Mouse (Mus musculus): ENCODE results near the gene Sdc4. TPM values are rescaled to one million over a fixed set of nuclear protein-coding genes. Genes with fewer than 3 reads are reported as not detected.

Gene Sdc4
- polyA plus RNA-seq, 1 experiment from 2014 or later: 138 TPM

GRCm38 (mm10) chr2:164435216-164436090 is 8.2 kb downstream of the Sdc4 start:
- Histone ChIP-seq H3K4me2 (ENCODE audit: low read depth, low read length) (peak overlapping the region; percentile 59), H3K4me1 (ENCODE audit: control insufficient read depth, insufficient read depth, low read length) (peaks cover 78% of the 10 kb centered on the region), H3K9ac (ENCODE audit: low read depth, low read length) (peak overlapping the region; percentile 63; the same call in 1 of the 2 replicates), H3K4me3 (ENCODE audit: low read length) (no peak overlapping the region), H3K36me3 (ENCODE audit: control insufficient read depth, insufficient read depth, low read length) (no peaks in the 10 kb centered on the region), H3K9me3 (ENCODE audit: control insufficient read depth, low read length) (no peaks in the 10 kb centered on the region), H3K27ac (ENCODE audit: low read length) (peak overlapping the region; percentile 95), H3K27me3 (replicated peaks; ENCODE audit: control insufficient read depth, insufficient read depth, low read length) (no peaks in the 10 kb centered on the region)
- WGBS: 25% methylated on average over 5 of the region's 5 CpGs
- no peak for ATAC-seq

GRCm38 (mm10) chr2:164434681-164435080 is 9.0 kb downstream of the Sdc4 start:
- no peak for ATAC-seq
- 0 out of 2 replicates have a peak overlapping the region, but pooled peaks have one; percentile 2 for H3K4me3 ChIP-seq (ENCODE audit: low read length)
- no peaks in the 10 kb centered on the region for H3K9me3 ChIP-seq (ENCODE audit: control insufficient read depth, low read length)
- H3K9ac ChIP-seq (ENCODE audit: low read depth, low read length): no peak overlapping the region
- 47% methylated on average over 3 of the region's 3 CpGs for WGBS
- peaks cover 77% of the 10 kb centered on the region for H3K4me1 ChIP-seq (ENCODE audit: control insufficient read depth, insufficient read depth, low read length)
- peak overlapping the region; percentile 95 for H3K27ac ChIP-seq (ENCODE audit: low read length)
- no peaks in the 10 kb centered on the region for H3K36me3 ChIP-seq (ENCODE audit: control insufficient read depth, insufficient read depth, low read length)
- H3K27me3 ChIP-seq (replicated peaks; ENCODE audit: control insufficient read depth, insufficient read depth, low read length): no peaks in the 10 kb centered on the region
- H3K4me2 ChIP-seq (ENCODE audit: low read depth, low read length): peak overlapping the region; percentile 59

- peaks cover 74% of the 10 kb centered on the region for H3K4me1 ChIP-seq (ENCODE audit: control insufficient read depth, insufficient read depth, low read length)
- H3K36me3 ChIP-seq (ENCODE audit: control insufficient read depth, insufficient read depth, low read length): peaks cover 5% of the 10 kb centered on the region; the same call in 1 of the 2 replicates
- 63% methylated on average over 9 of the region's 9 CpGs for WGBS
- peak overlapping the region; percentile 95 for H3K27ac ChIP-seq (ENCODE audit: low read length)
- ATAC-seq: no peak
- peak overlapping the region; percentile 60 for H3K4me2 ChIP-seq (ENCODE audit: low read depth, low read length)
- peak overlapping the region; percentile 69 for H3K9ac ChIP-seq (ENCODE audit: low read depth, low read length)
- peak overlapping the region; percentile 27 for H3K4me3 ChIP-seq (ENCODE audit: low read length)
- no peaks in the 10 kb centered on the region for H3K9me3 ChIP-seq (ENCODE audit: control insufficient read depth, low read length)
- H3K27me3 ChIP-seq (replicated peaks; ENCODE audit: control insufficient read depth, insufficient read depth, low read length): no peaks in the 10 kb centered on the region
These were observed 10.3 kb downstream of the Sdc4 start for GRCm38 (mm10) chr2:164433278-164433895.

GRCm38 (mm10) chr2:164432541-164433191 is 11.0 kb downstream of the Sdc4 start:
- no peaks in the 10 kb centered on the region for H3K9me3 ChIP-seq (ENCODE audit: control insufficient read depth, low read length)
- H3K4me1 ChIP-seq (ENCODE audit: control insufficient read depth, insufficient read depth, low read length): peaks cover 74% of the 10 kb centered on the region
- peaks cover 7% of the 10 kb centered on the region; the same call in 1 of the 2 replicates for H3K36me3 ChIP-seq (ENCODE audit: control insufficient read depth, insufficient read depth, low read length)
- H3K27ac ChIP-seq (ENCODE audit: low read length): peak overlapping the region; percentile 95
- H3K27me3 ChIP-seq (replicated peaks; ENCODE audit: control insufficient read depth, insufficient read depth, low read length): no peaks in the 10 kb centered on the region
- H3K4me3 ChIP-seq (ENCODE audit: low read length): peak overlapping the region; percentile 27
- ATAC-seq: 0 out of 2 replicates have a peak, but pooled peaks have one; percentile 4
- WGBS: 16% methylated on average over 22 of the region's 22 CpGs
- H3K9ac ChIP-seq (ENCODE audit: low read depth, low read length): peak overlapping the region; percentile 69
- peak overlapping the region; percentile 60 for H3K4me2 ChIP-seq (ENCODE audit: low read depth, low read length)

- Histone ChIP-seq H3K4me3 (ENCODE audit: low read length) (peak overlapping the region; percentile 27), H3K4me1 (ENCODE audit: control insufficient read depth, insufficient read depth, low read length) (peaks cover 73% of the 10 kb centered on the region)
These were observed 11.8 kb downstream of the Sdc4 start for GRCm38 (mm10) chr2:164431676-164432465.

GRCm38 (mm10) chr2:164430697-164431096 is 13.0 kb downstream of the Sdc4 start:
- Histone ChIP-seq H3K36me3 (ENCODE audit: control insufficient read depth, insufficient read depth, low read length) (peaks cover 11% of the 10 kb centered on the region), H3K27ac (ENCODE audit: low read length) (peak overlapping the region; percentile 64), H3K4me3 (ENCODE audit: low read length) (no peak overlapping the region), H3K27me3 (replicated peaks; ENCODE audit: control insufficient read depth, insufficient read depth, low read length) (no peaks in the 10 kb centered on the region), H3K4me2 (ENCODE audit: low read depth, low read length) (peak overlapping the region; percentile 2; the same call in 1 of the 2 replicates), H3K9me3 (ENCODE audit: control insufficient read depth, low read length) (no peaks in the 10 kb centered on the region), H3K9ac (ENCODE audit: low read depth, low read length) (peak overlapping the region; percentile 52; the same call in 1 of the 2 replicates), H3K4me1 (ENCODE audit: control insufficient read depth, insufficient read depth, low read length) (peaks cover 64% of the 10 kb centered on the region)
- 11% methylated on average over 7 of the region's 7 CpGs for WGBS
- no peak for ATAC-seq

More at GRCm38 (mm10) chr2:164431676-164432465, 11.8 kb downstream of the Sdc4 start:
- H3K9me3 ChIP-seq (ENCODE audit: control insufficient read depth, low read length): no peaks in the 10 kb centered on the region
- H3K9ac ChIP-seq (ENCODE audit: low read depth, low read length): peak overlapping the region; percentile 69
- H3K4me2 ChIP-seq (ENCODE audit: low read depth, low read length): peak overlapping the region; percentile 60
- WGBS: 39% methylated on average over 9 of the region's 9 CpGs
- peak overlapping the region; percentile 95 for H3K27ac ChIP-seq (ENCODE audit: low read length)
- H3K27me3 ChIP-seq (replicated peaks; ENCODE audit: control insufficient read depth, insufficient read depth, low read length): no peaks in the 10 kb centered on the region
- peaks cover 7% of the 10 kb centered on the region; the same call in 1 of the 2 replicates for H3K36me3 ChIP-seq (ENCODE audit: control insufficient read depth, insufficient read depth, low read length)
- peak; percentile 67 for ATAC-seq

GRCm38 (mm10) chr2:164429881-164430615 is 13.6 kb downstream of the Sdc4 start:
- 53% methylated on average over 15 of the region's 15 CpGs for WGBS
- H3K27me3 ChIP-seq (replicated peaks; ENCODE audit: control insufficient read depth, insufficient read depth, low read length): no peaks in the 10 kb centered on the region
- peaks cover 57% of the 10 kb centered on the region for H3K4me1 ChIP-seq (ENCODE audit: control insufficient read depth, insufficient read depth, low read length)
- no peaks in the 10 kb centered on the region for H3K9me3 ChIP-seq (ENCODE audit: control insufficient read depth, low read length)
- no peak overlapping the region for H3K4me3 ChIP-seq (ENCODE audit: low read length)
- 0 out of 2 replicates have a peak overlapping the region, but pooled peaks have one; percentile 2 for H3K4me2 ChIP-seq (ENCODE audit: low read depth, low read length)
- peaks cover 11% of the 10 kb centered on the region for H3K36me3 ChIP-seq (ENCODE audit: control insufficient read depth, insufficient read depth, low read length)
- H3K9ac ChIP-seq (ENCODE audit: low read depth, low read length): 0 out of 2 replicates have a peak overlapping the region, but pooled peaks have one; percentile 52
- ATAC-seq: no peak
- peak overlapping the region; percentile 64 for H3K27ac ChIP-seq (ENCODE audit: low read length)

- 0 out of 2 replicates have a peak overlapping the region, but pooled peaks have one; percentile 3 for H3K9ac ChIP-seq (ENCODE audit: low read depth, low read length)
- H3K4me3 ChIP-seq (ENCODE audit: low read length): no peak overlapping the region
- no peaks in the 10 kb centered on the region for H3K27me3 ChIP-seq (replicated peaks; ENCODE audit: control insufficient read depth, insufficient read depth, low read length)
- no peak overlapping the region for H3K27ac ChIP-seq (ENCODE audit: low read length)
- no peaks in the 10 kb centered on the region for H3K9me3 ChIP-seq (ENCODE audit: control insufficient read depth, low read length)
- H3K4me1 ChIP-seq (ENCODE audit: control insufficient read depth, insufficient read depth, low read length): peaks cover 43% of the 10 kb centered on the region
- peaks cover 19% of the 10 kb centered on the region for H3K36me3 ChIP-seq (ENCODE audit: control insufficient read depth, insufficient read depth, low read length)
- ATAC-seq: no peak
- H3K4me2 ChIP-seq (ENCODE audit: low read depth, low read length): no peak overlapping the region
- 29% methylated on average over 5 of the region's 5 CpGs for WGBS
These were observed 15.2 kb downstream of the Sdc4 start for GRCm38 (mm10) chr2:164428451-164428850.
